Mouse (Mus musculus): Measurements from ENCODE around the gene Gm18596.
"Not testable (repeated sequence)": the region's sequence is repeated elsewhere in the genome, so short reads cannot be mapped to it uniquely, and the experiment has no call there.

The Gm18596 gene

GRCm38 (mm10) chr10:77711157-77711556 is 31.3 kb downstream of the Gm18596 start, which contains the start of gene Gm10024:
Gene Gm10024 (plus strand): TSS chr10:77711457.
- not testable (repeated sequence) for DNase-seq (ENCODE audit: low spot score)

GRCm38 (mm10) chr10:77709831-77710230 is 32.6 kb downstream of the Gm18596 start:
- no peak for DNase-seq (ENCODE audit: low spot score)

GRCm38 (mm10) chr10:77706326-77706725 is 36.1 kb downstream of the Gm18596 start, which contains the start of gene Gm10272:
Gene Gm10272 (plus strand): TSS chr10:77706626.
- no peak for DNase-seq (ENCODE audit: low spot score)

- DNase-seq (ENCODE audit: low spot score), result no peak
Observed at GRCm38 (mm10) chr10:77697133-77697532, 45.3 kb downstream of the Gm18596 start, which contains the start of gene Gm9508. Gene Gm9508 (minus strand): TSS chr10:77697233.

Measured in urinary bladder, postnatal 14 days (tissue).